Mouse (Mus musculus): ENCODE data around the gene Slc12a8. TPM values are rescaled to one million over a fixed set of nuclear protein-coding genes. Genes with fewer than 3 reads are reported as not detected.
"Not testable (repeated sequence)": the region's sequence is repeated elsewhere in the genome, so short reads cannot be mapped to it uniquely, and the experiment has no call there.

Slc12a8 gene
- under 1 TPM; 0.49 to 0.83 TPM for total RNA-seq (2021)
- polyA plus RNA-seq (2012; rRNA removed): 0.73 and 0.89 TPM in 2 replicates
- long read RNA-seq, partial matches to known transcripts: 0 of 3 reads
- long read RNA-seq, other reads (novel, unspliced or antisense): 1 of 3 reads

DNA sequence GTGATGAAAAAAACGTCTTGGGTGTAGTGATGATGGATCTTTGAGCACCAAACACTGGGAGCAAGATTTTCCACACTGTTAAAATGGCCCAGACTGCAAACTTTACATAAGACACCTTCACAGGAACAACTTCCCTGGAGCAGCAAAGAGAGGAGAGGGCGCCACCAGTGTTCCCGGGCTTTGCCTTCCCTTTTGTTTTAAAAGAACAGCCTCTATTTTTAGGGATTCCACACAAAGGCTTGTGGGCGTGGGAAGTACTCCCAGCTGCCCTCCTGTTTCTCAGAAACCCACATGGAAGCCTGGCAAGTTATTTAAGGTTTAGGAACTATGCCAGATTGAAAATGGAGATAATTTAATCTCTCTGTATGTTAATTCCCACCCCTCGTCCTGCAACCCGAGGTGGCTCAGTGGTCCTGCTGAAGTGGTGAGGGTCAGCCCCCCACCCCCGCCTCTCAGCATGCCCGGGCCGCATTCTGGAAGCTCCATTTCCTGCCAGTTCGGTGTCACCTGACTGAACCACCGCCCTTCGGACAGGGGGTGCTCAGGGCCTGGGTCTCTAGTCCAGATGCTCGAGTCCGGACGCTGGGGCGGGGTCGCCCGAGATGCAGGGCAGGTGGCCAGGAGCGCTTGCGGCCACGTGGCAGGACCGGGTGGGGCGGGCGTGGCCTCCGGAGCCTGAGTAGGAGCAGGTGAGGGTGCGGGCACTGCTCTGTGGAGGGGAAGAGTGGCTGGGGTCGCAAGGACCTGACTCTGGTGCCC lies at the start of gene Slc12a8:
Gene Slc12a8, plus strand, starts transcription at position 522 of the 759 bp plus-strand sequence.
- no peak for DNase-seq

- peak; percentile 21 for DNase-seq
Observed at GRCm38 (mm10) chr16:33467451-33467850, 49.7 kb upstream of the Slc12a8 start.

GRCm38 (mm10) chr16:33469973-33470372 lies 47.2 kb upstream of the Slc12a8 start:
- DNase-seq: no peak

DNA sequence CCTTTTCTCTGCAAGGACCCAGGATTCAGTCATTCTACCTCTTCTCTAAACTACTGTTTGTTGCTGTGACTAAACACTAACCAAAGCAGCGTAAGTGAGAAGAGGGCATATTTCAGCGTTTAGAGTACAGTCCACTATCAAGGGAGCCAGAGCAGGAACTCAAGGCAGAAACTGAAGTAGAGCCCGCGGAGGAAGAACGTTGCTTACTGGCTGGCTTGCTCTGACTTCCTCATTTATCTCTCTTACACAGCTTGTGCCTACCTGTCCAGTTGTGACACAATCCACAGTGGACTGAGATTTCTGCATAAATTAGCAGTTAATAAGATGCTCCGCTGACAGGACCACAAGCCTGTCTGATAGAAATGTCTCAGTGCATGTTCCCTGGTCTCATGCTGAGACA lies 42.7 kb upstream of the Slc12a8 start:
- DNase-seq: no peak

DNA sequence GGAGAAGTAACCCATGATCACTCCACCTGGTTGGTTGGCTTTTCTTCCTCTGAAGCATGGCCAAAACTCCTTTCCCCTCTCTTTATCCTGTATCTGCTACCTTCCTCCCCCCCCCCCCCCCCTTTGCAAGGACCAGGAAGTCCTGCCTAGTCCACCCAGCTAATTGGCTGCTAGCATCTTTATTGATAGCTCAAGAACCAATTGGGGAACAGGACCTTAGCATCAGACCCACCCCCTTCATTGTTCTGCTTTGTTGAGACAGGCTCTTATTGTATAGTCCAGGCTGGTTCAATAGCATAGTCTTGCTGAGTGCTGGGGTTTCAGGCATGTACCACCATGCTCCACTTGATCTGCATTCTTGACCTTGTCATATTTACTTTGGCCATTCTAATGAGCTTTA lies 37.2 kb upstream of the Slc12a8 start:
- no peak for DNase-seq

DNA sequence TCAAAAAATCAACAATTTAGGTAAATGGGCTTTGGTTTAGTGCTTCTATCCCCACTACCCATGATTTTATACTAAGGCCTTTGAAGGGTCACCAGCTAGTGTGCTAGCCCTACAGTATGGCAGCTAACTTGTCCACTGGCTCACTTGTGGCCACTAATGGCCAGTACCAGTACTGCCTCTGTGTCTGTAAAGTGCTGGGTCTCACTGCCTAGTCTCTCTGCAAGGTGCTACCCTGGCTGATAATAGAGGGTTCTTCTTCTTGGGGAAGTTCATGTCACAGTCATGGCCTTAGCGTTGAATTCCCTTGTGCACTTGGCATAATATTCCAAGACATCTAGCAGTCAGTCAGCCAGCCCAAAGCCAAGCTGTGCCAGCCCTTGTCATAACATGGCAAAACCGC lies 36.0 kb upstream of the Slc12a8 start:
- peak; percentile 43 for DNase-seq

- DNase-seq: no peak
Observed at GRCm38 (mm10) chr16:33482309-33482708, 34.8 kb upstream of the Slc12a8 start.

DNA sequence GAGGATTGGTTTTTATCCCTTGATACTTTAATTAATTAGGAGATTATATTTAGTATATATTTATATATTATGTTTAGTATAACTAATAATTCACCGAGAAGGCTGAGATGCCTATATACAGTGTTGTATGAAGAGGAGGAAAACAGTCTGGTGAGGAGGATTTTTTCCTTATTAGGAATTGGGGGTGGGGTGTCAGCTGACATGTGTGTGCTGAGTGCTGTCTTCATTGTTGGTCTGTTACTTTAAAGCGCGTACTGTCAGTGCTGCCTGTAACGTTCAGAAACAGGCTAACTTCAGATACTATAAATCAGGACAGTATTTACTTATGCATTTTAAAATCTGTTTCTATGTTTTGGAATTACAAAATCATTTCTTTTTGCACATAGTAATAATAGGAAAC lies 29.4 kb upstream of the Slc12a8 start:
- DNase-seq: no peak

DNA sequence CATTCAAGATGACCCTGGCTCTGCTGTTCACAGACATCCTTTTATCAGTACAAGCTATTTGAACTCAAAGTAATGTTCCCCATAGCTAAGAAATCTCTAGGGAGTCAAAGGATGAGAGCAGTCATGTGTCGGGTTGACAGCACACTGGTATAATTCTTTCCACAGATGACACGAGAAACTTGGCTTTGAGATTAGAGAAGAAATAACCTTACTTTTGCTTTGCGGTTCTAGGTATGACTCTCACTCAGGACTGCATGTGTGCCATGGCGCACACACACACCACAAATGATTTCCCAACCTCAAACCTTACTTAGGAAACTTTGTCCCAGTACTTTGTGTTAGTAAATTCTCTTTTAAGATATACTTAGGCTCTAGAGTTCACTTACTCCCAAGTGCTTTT lies 22.8 kb upstream of the Slc12a8 start:
- DNase-seq: no peak

DNA sequence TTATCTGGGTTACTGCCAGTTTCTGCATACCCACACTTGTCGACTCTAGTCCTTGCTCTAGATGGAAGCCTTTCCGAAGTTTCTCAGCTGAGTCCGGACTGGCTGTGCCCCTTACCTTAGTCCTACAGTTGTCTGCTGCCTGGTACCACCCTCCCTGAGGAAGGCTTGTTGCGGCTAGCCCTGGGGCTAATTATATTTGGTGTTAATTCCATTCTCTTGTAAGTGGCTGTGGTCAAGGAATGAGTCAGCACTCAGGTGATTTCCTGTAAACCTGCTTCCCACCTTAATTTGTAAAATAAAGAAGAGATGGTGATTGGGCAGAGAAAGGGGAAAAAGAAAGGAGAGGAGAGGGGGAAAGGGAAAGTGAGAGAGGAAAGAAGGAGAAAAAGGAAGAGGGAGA lies 9.0 kb upstream of the Slc12a8 start:
- DNase-seq: no peak

- not testable (repeated sequence) for DNase-seq
Observed at GRCm38 (mm10) chr16:33509231-33509630, 7.9 kb upstream of the Slc12a8 start.

- not testable (repeated sequence) for DNase-seq
Observed at GRCm38 (mm10) chr16:33510856-33511255, 6.3 kb upstream of the Slc12a8 start.

GRCm38 (mm10) chr16:33512555-33512954 lies 4.6 kb upstream of the Slc12a8 start:
- DNase-seq: no peak

- no peak for DNase-seq
Observed at GRCm38 (mm10) chr16:33517627-33518026, 499 bp downstream of the Slc12a8 start.

DNA sequence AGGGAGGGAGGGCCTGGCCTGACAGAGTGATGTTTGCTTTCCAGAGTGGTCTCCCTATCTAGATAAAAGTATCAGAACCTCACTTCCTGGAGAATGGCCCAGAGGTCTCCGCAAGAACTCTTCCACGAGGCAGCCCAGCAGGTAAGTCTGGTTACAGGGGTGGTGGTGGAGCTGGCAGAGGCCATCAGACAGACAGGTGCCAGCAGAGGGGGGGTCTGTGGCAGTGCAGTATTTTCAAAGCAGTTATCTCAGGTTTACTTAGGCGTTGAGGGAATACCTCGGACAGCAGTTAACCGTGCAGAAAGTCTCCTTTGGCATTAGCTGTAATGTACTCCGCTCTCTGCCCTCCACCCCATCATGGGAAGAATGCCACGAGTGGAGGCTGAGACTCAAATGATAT lies 1.1 kb downstream of the Slc12a8 start:
- no peak for DNase-seq

DNA sequence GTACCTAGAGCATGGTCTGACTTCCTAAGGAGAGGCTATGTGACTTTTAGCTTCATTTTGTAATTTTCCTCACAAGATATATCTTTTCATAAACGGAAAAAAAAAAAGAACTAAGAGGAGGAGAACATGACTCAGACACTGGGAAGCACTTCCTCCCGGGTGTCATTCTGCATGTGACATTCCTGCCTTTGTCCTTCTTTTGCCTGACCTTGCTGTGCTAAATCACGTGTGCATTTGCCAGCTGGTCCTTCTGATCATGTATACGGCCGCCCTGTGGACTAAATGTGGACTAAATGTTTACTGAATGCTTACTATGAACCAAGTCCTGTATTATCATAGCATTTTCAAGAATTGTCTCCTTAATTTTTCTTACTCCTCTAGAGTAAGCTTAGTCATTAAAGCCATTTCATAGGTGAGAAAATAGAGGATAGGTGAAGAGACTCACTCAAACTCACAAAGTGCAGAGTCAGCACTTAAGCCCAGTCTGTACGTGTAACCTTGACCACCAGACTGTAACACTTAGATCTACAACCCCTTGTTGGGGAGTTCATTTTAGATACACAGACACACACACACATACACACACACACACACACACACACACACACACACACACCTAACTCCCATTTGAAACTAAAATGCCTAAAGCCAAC lies 2.9 kb downstream of the Slc12a8 start:
- peak; percentile 53 for DNase-seq

- no peak for DNase-seq
Observed at GRCm38 (mm10) chr16:33522516-33522915, 5.4 kb downstream of the Slc12a8 start.

DNA sequence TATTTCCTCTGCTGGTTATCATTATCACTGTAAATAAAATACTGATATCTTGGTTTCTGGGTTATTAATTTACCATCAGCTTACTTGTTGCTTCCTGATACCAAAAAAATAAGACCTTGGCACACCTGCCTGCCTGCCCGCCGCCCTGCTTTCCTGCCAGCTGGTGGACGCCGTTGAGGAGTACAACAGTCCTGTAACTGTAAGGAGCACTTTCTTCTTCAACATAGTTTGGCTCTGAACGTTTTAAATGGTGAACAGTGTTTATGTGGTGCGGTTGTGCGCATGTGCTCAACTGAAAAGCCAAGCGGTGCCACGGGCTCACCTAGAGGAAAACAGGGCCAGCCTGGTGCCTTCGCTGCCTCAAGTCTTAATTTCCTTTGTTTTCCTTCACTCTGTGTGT lies 6.4 kb downstream of the Slc12a8 start:
- no peak for DNase-seq

DNA sequence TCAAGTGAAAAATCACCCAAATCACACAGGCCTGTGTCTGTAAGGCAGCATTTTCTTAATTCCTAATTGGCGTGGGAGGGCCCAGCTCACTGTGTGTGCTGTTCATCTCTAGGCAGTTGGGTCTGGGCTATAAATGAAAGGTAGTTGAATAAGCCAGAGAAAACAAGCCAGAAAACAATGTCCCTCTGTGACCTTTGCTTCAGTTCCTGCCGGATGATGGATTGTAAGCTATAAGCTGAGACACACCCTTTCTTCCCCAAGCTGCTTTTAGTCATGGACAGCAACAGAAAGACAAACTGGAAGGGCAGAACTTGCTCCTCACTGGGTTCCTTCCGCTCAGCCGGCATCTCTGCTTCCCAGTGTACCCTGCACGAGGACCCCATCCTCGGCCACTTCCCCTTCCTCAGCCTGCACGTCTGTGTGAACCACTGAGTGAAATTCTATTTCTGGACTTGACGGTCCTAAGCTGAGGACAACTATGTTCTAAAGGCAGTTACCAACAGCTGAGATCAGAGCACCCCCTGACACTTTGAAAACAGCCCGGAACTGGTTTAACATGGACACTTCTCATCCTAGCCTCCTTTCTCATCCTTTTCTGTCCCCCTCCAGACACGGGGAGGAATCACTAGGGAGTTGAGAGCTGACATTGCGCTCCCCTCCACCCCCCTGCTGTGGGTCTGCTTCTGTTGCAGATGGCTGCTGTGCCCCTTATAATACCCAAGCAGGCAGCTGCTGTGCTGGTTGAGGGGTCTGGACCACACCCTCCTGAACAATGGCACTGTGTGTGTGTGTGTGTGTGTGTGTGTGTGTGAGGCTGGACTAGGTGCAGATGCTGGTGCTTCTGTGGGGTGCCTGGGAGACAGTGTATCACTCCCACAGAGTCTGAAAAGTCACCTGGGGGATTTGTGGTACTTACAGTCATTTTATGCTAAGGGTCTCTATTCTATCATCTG lies 12.7 kb downstream of the Slc12a8 start:
- DNase-seq: no peak

DNA sequence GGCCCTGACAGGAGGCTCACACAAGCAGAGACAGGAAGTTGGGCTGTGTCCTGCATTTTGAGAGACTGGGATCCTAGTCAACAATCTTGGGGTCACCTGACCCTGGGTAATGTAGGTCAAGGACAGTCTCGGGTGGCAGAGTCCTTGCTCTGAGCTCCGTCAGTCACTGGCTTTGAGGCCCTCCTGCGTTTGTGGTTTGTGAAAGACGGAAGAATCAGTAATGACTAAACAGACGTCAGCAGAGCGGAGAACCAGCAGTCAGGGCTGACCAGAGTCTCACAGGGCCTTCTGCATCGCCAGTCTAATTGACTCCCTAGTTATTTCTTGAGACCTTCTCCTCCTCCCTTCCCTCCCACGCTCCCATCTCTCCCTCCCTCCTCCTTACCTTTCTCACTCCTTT lies 14.1 kb downstream of the Slc12a8 start:
- peak; percentile 48 for DNase-seq

DNA sequence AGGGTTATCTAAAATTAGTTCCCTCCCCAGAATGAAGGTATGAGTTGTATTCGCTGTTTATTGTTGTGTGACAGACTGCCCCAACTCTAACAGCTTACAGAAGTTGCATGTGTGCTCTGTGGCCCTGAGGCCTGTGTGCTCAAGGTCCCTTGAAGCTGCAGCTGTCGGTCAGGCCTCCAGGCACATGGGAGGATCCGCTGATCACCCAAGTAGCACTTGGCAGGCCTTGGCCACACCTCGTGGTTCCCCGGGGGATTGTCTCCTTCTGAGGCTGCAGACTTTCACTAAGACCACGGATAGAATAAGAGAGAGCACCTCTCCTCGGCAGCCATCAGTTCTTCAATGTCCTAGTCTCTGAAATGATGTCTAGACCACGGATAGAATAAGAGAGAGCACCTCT lies 19.3 kb downstream of the Slc12a8 start:
- peak; percentile 17 for DNase-seq

- DNase-seq: no peak
Observed at GRCm38 (mm10) chr16:33537499-33538225, 20.5 kb downstream of the Slc12a8 start.
